Mouse (Mus musculus): ENCODE measurements around the gene Ccdc85b. TPM values are rescaled to one million over a fixed set of nuclear protein-coding genes. Genes with fewer than 3 reads are reported as not detected.

Gene Ccdc85b
- total RNA-seq, 1 experiment from 2014 or later, result 2.3 TPM

- ATAC-seq (replicated peaks in 1 of 2; ENCODE audit: insufficient read depth in 1 of 2, low FRiP score in 2 of 2, low TSS enrichment in 1 of 2, low read depth in 1 of 2, poor library complexity in 2 of 2, severe bottlenecking in 2 of 2), result no peak
Measured at GRCm38 (mm10) chr19:5485371-5485770, 27.7 kb upstream of the Ccdc85b start.

- no peak for ATAC-seq (replicated peaks in 1 of 2; ENCODE audit: insufficient read depth in 1 of 2, low FRiP score in 2 of 2, low TSS enrichment in 1 of 2, low read depth in 1 of 2, poor library complexity in 2 of 2, severe bottlenecking in 2 of 2)
Measured at GRCm38 (mm10) chr19:5484496-5484895, 26.8 kb upstream of the Ccdc85b start.

DNA sequence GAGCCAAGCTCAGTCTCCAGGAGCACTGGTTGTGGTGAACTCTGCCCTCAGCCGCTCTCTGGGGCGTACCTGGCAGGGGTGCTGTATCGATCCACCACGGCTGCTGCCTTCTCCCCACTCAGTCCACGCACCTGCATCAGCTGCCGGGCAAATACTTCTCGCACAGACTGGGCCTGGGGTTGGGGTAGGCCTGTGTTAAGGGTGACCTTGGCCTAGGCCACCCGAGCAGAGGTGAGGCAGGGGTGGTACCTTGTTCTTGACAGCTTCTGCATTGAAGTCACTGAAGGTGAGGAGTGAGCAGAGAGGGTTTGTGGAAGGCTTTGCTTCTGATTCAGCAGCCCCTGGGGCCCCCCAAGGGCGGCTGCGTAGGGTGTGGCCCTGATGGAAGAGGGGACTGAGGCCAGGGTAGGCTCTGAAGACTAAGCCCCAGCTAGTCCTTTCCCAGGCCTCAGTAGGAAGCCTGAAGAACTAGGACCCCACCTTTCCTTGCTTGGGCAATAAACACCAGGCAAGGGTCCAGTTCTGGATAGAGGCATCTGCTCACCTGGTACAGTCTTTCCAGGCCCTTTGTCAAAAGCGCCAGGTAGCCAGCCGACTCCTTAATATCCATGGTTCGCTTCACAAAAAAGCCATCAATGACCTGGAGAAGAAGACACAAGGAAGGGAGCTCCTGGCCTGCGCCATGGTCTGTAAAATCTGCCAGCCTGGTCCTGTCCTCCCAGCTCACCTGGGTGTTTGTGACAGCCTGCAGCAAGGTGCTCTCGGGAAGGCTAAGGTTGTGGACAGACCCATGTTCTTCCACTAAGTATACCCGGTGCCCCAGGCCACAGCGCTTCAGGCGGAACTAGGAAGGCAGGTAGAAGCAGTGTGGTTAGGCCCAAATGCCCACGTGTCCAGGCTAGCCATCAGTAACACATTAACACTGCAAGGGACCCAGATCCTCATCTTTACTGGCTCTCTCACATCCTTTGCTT, 26.0 kb upstream of the Ccdc85b start:
- ATAC-seq (replicated peaks in 1 of 2; ENCODE audit: insufficient read depth in 1 of 2, low FRiP score in 2 of 2, low TSS enrichment in 1 of 2, low read depth in 1 of 2, poor library complexity in 2 of 2, severe bottlenecking in 2 of 2), result no peak

GRCm38 (mm10) chr19:5481398-5481797, 23.7 kb upstream of the Ccdc85b start:
- no peak for ATAC-seq (replicated peaks in 1 of 2; ENCODE audit: insufficient read depth in 1 of 2, low FRiP score in 2 of 2, low TSS enrichment in 1 of 2, low read depth in 1 of 2, poor library complexity in 2 of 2, severe bottlenecking in 2 of 2)

- no peak for ATAC-seq (replicated peaks in 1 of 2; ENCODE audit: insufficient read depth in 1 of 2, low FRiP score in 2 of 2, low TSS enrichment in 1 of 2, low read depth in 1 of 2, poor library complexity in 2 of 2, severe bottlenecking in 2 of 2)
Measured at GRCm38 (mm10) chr19:5480016-5480415, 22.3 kb upstream of the Ccdc85b start.

GRCm38 (mm10) chr19:5477668-5478300, 20.1 kb upstream of the Ccdc85b start:
- no peak for ATAC-seq (replicated peaks in 1 of 2; ENCODE audit: insufficient read depth in 1 of 2, low FRiP score in 2 of 2, low TSS enrichment in 1 of 2, low read depth in 1 of 2, poor library complexity in 2 of 2, severe bottlenecking in 2 of 2)

- no peak for ATAC-seq (replicated peaks in 1 of 2; ENCODE audit: insufficient read depth in 1 of 2, low FRiP score in 2 of 2, low TSS enrichment in 1 of 2, low read depth in 1 of 2, poor library complexity in 2 of 2, severe bottlenecking in 2 of 2)
Measured at GRCm38 (mm10) chr19:5477004-5477667, 19.4 kb upstream of the Ccdc85b start.

GRCm38 (mm10) chr19:5475069-5475714, 17.5 kb upstream of the Ccdc85b start:
- no peak for ATAC-seq (replicated peaks in 1 of 2; ENCODE audit: insufficient read depth in 1 of 2, low FRiP score in 2 of 2, low TSS enrichment in 1 of 2, low read depth in 1 of 2, poor library complexity in 2 of 2, severe bottlenecking in 2 of 2)

- no peak for ATAC-seq (replicated peaks in 1 of 2; ENCODE audit: insufficient read depth in 1 of 2, low FRiP score in 2 of 2, low TSS enrichment in 1 of 2, low read depth in 1 of 2, poor library complexity in 2 of 2, severe bottlenecking in 2 of 2)
Measured at GRCm38 (mm10) chr19:5474281-5475068, 16.8 kb upstream of the Ccdc85b start.

DNA sequence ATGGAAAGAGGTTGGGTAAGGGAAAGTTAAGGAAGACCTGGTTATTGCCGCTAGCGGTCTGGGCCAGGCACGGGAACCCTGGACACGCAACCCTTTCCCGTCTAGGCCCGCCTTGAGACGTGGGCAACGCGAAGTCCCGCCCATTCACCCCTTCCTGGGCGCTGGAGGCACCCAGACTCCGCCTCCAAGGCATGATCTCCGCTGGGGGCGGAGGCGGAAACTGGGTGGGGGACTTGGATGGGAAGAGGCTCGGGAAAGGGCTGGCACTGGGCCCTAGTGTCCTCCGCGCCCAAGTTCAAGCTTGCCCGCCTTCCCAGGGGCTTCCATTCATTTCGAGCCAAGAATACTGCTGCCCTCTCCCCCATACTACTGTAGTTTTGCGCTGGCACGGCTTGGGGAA, 16.0 kb upstream of the Ccdc85b start, which contains the start of gene Efemp2:
TSS of gene Efemp2 (plus strand) at position 235 of the 400 bp plus-strand sequence.
- ATAC-seq (replicated peaks in 1 of 2; ENCODE audit: insufficient read depth in 1 of 2, low FRiP score in 2 of 2, low TSS enrichment in 1 of 2, low read depth in 1 of 2, poor library complexity in 2 of 2, severe bottlenecking in 2 of 2), result peak in 1 of 2 experiments; percentile 33; a peak in 2 of 4 replicates

- ATAC-seq (replicated peaks in 1 of 2; ENCODE audit: insufficient read depth in 1 of 2, low FRiP score in 2 of 2, low TSS enrichment in 1 of 2, low read depth in 1 of 2, poor library complexity in 2 of 2, severe bottlenecking in 2 of 2), result no peak
Measured at GRCm38 (mm10) chr19:5472857-5473256, 15.2 kb upstream of the Ccdc85b start.

GRCm38 (mm10) chr19:5471846-5472245, 14.2 kb upstream of the Ccdc85b start:
- ATAC-seq (replicated peaks in 1 of 2; ENCODE audit: insufficient read depth in 1 of 2, low FRiP score in 2 of 2, low TSS enrichment in 1 of 2, low read depth in 1 of 2, poor library complexity in 2 of 2, severe bottlenecking in 2 of 2), result no peak

DNA sequence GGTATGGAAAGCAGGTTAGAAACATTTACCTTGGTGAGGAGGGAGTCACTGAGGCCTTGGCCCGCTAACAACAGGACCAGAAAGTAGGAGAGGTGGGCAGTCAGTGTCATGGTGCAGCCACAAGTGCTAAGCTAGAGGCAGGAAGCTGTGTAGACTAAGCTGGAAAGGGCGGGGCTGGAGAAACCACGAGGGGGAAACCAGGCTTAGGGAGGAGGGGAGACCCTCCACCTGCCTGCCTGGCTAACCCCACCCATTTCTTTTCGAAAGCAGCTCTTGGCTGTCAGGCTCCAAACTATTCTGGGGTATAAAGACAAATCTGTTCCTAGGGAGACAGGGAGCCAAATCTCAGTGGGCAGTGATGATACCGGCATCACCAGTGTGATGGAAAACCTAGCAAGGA, 10.7 kb upstream of the Ccdc85b start, which contains the start of gene Ctsw:
TSS of gene Ctsw (minus strand) at position 134 of the 400 bp plus-strand sequence.
- ATAC-seq (replicated peaks in 1 of 2; ENCODE audit: insufficient read depth in 1 of 2, low FRiP score in 2 of 2, low TSS enrichment in 1 of 2, low read depth in 1 of 2, poor library complexity in 2 of 2, severe bottlenecking in 2 of 2), result peak; percentile 68 to 72

GRCm38 (mm10) chr19:5466916-5467500, 9.3 kb upstream of the Ccdc85b start:
- ATAC-seq (replicated peaks in 1 of 2; ENCODE audit: insufficient read depth in 1 of 2, low FRiP score in 2 of 2, low TSS enrichment in 1 of 2, low read depth in 1 of 2, poor library complexity in 2 of 2, severe bottlenecking in 2 of 2), result no peak

- no peak for ATAC-seq (replicated peaks in 1 of 2; ENCODE audit: insufficient read depth in 1 of 2, low FRiP score in 2 of 2, low TSS enrichment in 1 of 2, low read depth in 1 of 2, poor library complexity in 2 of 2, severe bottlenecking in 2 of 2)
Measured at GRCm38 (mm10) chr19:5465037-5465436, 7.3 kb upstream of the Ccdc85b start.

DNA sequence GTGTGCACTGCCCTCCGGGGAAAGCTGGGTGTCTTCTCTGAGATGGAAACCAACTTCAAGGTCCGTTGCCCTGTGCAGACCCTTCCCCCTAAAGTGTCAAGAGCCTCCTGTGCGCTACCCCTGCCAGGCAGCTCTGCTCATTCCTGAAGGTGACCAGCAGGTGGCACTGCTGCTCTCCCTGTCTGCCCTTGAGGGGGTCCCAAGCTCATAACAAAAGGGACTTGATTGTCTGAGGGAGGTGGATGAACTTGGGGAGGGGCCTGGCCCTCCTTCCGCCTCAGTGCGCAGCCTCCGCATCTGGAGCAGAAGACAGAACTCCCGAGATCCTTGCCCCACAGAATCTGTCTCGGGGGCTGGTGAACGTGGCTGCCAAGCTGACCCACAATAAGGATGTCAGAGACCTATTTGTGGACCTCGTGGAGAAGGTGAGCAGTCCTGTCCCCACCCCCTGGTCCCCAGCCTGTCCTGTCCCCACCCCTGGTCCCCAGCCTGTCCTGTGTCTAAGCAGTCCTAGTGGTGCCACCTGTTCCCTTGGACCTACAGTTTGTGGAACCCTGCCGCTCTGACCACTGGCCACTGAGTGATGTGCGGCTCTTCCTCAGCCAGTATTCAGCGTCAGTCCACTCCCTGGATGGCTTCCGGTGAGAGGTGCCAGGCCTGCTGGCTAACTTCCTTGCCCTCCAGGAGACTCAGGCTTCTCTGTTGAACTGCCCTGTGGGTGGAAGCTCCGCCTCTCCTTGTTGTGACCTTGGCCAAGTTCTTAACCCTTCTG, 6.3 kb upstream of the Ccdc85b start:
- ATAC-seq (replicated peaks in 1 of 2; ENCODE audit: insufficient read depth in 1 of 2, low FRiP score in 2 of 2, low TSS enrichment in 1 of 2, low read depth in 1 of 2, poor library complexity in 2 of 2, severe bottlenecking in 2 of 2), result peak; percentile 9 to 29; a peak in 1 of 4 replicates

Data from hematopoietic stem cell, adult 5-6 weeks (primary cell).